Mouse (Mus musculus): ENCODE measurements at regions not wholly inside any gene's neighbourhood (a gene's known extent, or its start where the extent isn't known, plus 50 kb on each side); places are given as distances from the start of the nearest gene placed in this dataset.

DNA sequence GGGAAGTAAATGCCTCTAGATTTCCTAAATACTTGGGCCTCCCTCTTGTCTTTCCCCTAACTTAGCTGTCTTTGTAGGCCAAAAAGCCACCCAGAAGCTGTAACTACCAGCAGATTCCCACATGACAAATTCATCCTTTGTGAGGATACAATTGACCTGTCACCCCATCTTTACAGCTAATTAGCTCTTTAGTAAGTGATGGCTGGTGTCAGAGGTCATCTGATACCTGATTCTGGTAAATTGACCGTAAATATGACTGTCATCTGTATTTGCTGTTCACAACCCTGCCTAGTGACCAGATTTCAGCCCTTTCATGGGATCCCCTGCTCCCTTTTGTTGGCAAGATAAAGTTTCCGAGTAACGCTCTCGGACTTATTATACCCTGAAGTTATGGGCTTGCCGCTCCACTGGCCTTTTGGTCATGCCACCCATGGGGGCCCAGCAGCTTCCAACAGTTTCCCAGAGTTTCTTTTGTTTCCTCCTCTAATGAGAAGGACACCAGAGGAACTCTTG, 279.5 kb downstream of the Gpat3 start:
- TF ChIP-seq POLR2A (IDR thresholded peaks at IDR 0.05; ENCODE audit: control insufficient read depth, extremely low read depth, insufficient read depth, low read length, poor library complexity) = no peak
- TF ChIP-seq CTCF (IDR thresholded peaks at IDR 0.05; ENCODE audit: borderline replicate concordance, control insufficient read depth, extremely low read depth, insufficient read depth, low read length, poor library complexity) = no peak
